Mouse (Mus musculus) urinary bladder, postnatal 10 days (tissue): ENCODE measurements around the gene Cyb5r4.
A peak's percentile ranks its signal among the peaks of the same experiment; 100 is the strongest.
"Not testable (repeated sequence)": the region's sequence is repeated elsewhere in the genome, so short reads cannot be mapped to it uniquely, and the experiment has no call there.

Experiments used
- DNase-seq: peaks from one replicate; pipeline ENCODE4 v3.0.0; 2022; ENCODE audit warnings: low spot score

The Cyb5r4 gene

DNA sequence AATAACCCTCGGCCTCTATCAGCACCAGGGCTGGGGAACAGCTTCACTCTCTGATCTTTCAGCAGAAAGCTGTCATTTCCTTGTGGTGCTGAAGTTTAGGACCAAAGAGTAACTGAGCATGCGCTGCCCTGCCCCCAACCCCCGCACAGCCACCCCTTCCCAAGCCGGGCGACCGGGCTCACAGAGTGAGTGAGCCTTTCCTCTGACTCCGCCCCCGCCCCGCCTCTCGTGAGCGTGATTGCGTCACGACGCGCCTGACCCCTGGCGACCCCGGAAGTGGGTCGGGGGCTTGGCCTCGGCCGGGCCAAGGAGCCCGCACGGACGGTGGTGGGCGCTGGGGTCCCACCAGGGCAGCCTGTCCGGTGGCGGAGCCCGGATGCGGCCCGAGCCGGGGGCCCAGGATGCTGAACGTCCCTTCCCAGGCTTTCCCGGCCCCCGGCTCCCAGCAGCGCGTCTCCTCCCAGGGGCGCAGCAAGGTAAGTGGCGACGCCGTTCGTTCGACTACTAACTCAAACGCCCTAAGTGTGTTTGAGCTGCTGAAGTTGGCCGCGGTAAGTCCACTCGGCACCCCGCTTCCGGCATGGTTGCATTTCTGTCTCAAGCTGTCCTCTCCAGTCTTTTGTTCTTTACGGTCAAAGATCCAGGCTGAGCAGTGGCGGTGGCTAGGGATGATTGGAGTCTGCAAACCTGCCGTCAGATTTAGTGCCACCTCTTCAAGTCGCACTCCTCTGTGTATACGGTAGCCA lies at the start of gene Cyb5r4:
Gene Cyb5r4 (plus strand): TSS at position 237 of the 746 bp plus-strand sequence.
- peak; percentile 81 for DNase-seq

- DNase-seq, result not testable (repeated sequence)
These were observed 49.3 kb upstream of the Cyb5r4 start for GRCm38 (mm10) chr9:86972471-86972870.

GRCm38 (mm10) chr9:86973562-86973961 lies 48.3 kb upstream of the Cyb5r4 start:
- DNase-seq, result no peak

DNA sequence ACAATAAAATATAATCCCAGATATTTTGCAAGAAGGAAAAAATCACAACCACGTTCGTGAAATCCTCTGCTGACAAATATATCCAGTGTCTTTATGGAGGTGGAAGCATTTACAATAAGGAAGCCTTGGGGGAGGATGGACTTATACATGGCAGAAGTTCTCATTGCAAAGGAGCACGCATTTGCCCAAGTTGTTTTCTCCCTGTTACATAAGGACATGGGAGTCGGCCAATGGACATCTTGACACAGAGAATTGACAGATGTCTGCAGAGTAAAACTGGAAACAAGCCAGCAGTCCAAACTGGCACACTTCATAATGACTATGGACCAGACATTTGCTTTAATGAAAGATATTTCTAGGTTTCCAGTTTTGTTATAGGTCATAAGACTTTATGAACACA lies 44.9 kb upstream of the Cyb5r4 start:
- no peak for DNase-seq

GRCm38 (mm10) chr9:86978257-86978907 lies 43.4 kb upstream of the Cyb5r4 start:
- DNase-seq, result no peak

- DNase-seq, result no peak
These were observed 41.8 kb upstream of the Cyb5r4 start for GRCm38 (mm10) chr9:86980048-86980447.

- no peak for DNase-seq
These were observed 40.9 kb upstream of the Cyb5r4 start for GRCm38 (mm10) chr9:86980942-86981341.

- DNase-seq, result no peak
These were observed 40.3 kb upstream of the Cyb5r4 start for GRCm38 (mm10) chr9:86981551-86981950.

GRCm38 (mm10) chr9:86984583-86984982 lies 37.2 kb upstream of the Cyb5r4 start:
- DNase-seq, result no peak

DNA sequence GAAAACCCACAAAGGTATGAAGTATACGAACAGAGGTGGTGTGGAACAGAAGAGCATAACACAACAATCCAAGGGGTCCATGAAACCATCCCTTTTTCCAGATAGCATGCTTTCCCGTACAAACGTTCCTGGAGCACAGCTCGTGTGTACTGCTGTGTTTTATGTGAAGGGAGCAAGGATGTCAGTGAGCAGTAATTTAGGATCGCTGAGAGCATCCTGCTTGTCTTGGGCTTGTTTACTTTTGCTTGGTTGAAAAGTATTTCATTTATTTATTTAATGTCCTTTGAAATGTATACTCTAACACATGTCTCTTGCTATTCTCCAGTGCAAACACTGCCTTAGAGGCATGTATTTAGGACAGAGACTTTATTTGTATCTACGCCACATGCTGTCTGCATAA lies 36.7 kb upstream of the Cyb5r4 start:
- DNase-seq, result no peak

- no peak for DNase-seq
These were observed 35.0 kb upstream of the Cyb5r4 start for GRCm38 (mm10) chr9:86986703-86987296.

DNA sequence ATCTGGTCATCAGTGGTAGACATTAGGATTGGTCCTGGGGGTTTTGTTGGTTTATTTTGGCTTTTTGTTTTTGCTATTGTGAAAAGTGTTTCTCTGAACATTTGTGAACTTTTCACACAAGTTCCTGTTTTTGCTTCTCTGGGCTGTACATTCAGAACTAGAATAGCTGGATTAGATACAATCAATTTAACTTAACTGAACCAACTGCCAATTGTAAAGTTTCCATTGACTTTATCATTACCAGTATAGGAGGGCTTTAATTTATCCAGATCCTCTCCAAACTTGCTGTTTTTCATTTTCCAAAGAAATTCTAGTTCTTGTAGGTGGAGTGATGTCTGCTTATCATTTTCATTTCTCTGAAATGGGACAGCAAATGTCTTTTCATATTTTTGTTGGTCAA lies 32.0 kb upstream of the Cyb5r4 start:
- no peak for DNase-seq

DNA sequence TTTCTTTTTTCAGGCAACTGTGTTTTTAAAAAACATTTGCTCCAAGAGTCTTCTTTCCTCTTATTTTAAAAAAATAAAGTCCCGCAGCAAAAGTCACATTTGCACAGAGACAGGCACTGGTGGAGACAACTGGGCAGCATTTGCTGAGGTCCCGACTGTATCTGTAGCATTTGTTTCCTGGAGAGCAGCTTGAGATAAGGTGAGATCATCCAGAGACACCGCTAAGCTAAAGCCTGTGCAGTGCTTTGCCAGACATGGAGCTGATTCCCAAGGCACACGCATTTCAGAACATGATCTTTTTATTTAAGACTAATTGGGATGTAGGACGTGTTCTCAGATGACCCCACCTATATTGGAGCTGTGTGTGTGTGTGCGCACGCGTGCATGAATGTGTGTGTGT lies 30.1 kb upstream of the Cyb5r4 start:
- no peak for DNase-seq

DNA sequence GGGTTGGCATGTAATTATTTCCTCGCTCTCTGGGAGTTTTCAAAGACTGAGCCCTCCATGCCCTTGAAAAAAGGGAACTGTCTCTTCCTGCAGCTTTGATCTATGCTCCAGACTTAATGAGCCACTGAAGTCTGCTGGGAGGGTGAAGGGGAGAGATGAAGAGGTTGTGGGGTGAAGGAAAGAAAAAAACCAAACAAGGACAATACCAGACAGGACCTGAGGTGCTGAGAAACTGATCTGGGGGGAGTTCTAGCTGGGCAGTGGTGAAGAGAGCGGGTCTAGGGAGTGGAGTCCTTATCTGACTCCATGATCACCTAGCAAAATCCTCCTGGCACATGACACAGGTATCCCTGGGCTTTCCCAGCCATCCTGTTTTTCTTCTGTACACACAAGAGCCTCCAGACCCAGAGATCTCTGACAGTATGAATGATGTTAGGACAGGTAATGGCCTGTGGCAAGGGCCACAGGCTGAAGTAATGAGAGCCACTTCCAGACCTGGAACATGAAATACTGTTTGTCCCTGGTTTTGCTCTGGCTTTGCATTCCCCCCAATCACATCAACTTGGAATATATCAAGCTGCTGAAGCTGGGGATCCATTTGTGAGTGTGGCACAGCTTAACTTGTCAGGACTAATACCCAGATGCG lies 24.6 kb upstream of the Cyb5r4 start:
- no peak for DNase-seq

GRCm38 (mm10) chr9:86999956-87000582 lies 21.7 kb upstream of the Cyb5r4 start:
- DNase-seq, result no peak

- no peak for DNase-seq
These were observed 16.9 kb upstream of the Cyb5r4 start for GRCm38 (mm10) chr9:87004701-87005434.

- DNase-seq, result no peak
These were observed 16.4 kb upstream of the Cyb5r4 start for GRCm38 (mm10) chr9:87005435-87005779.

- DNase-seq, result no peak
These were observed 13.3 kb upstream of the Cyb5r4 start for GRCm38 (mm10) chr9:87008507-87008906.

- DNase-seq, result no peak
These were observed 12.9 kb upstream of the Cyb5r4 start for GRCm38 (mm10) chr9:87008919-87009318.

DNA sequence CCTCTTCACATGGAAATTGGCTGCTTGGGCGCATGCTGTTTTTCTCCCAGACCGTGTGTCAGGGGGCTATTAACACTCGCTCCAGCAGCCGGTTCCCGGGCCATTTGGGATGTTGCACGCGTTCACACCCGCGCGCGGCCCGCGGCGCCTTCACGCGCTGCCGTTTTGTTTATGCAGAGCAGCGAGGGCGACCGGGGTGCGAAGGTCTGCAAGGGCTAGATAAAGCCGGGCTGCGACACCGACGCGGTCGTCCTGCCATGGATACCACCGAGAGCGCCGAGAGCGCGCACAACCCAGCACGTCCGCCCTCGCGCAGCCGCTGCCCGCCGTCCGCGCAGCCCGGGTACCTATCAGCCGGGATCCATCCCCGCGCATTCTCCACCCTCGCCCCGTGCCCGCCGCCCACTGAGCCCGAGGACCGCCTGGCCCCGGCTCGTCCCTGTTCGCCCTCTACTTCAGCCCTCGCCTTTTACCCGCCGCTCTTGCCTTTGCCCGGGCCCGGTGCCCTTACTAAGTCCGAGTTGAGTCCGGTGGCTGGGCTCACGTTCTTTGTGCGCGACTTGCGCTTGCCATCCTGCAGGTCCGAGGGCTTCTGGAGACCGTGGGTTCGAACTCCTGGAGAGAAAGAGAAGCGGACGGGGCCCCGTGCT lies 6.4 kb upstream of the Cyb5r4 start, which contains the start of gene Ripply2:
Gene Ripply2 (plus strand): TSS at position 250 of the 650 bp plus-strand sequence.
- DNase-seq, result no peak

GRCm38 (mm10) chr9:87015938-87016294 lies 5.9 kb upstream of the Cyb5r4 start:
- no peak for DNase-seq
